Mouse (Mus musculus) kidney, adult 2 months (tissue): ENCODE measurements around the gene Rhoj. TPM values are rescaled to one million over a fixed set of nuclear protein-coding genes. Genes with fewer than 3 reads are reported as not detected.
A peak's percentile ranks its signal among the peaks of the same experiment; 100 is the strongest.

Source experiments
- DNase-seq: peaks from one replicate; pipeline ENCODE4 v3.0.0; 2021
- H3K27ac ChIP-seq: fragments of 200-500 bp; 2 replicates; pipeline ENCODE4 v1.5.1; 2012; ENCODE audit warnings: low read depth, low read length, control low read depth, inconsistent platforms; ENCODE audit not compliant: insufficient read depth
- H3K27me3 ChIP-seq: fragments of 200-500 bp; replicated peaks from 2 replicates; pipeline ENCODE4 v1.6.1; 2012; ENCODE audit warnings: mild to moderate bottlenecking, moderate library complexity, low read length, inconsistent platforms; ENCODE audit not compliant: control insufficient read depth, insufficient read depth
- H3K36me3 ChIP-seq: fragments of 200-500 bp; 2 replicates; pipeline ENCODE4 v1.6.1; 2012; ENCODE audit warnings: mild to moderate bottlenecking, moderate library complexity, low read length, inconsistent platforms; ENCODE audit not compliant: control insufficient read depth, insufficient read depth
- H3K4me1 ChIP-seq: fragments of 200-500 bp; 2 replicates; pipeline ENCODE4 v1.6.1; 2011; ENCODE audit warnings: low read length; ENCODE audit not compliant: control insufficient read depth, insufficient read depth
- H3K4me3 ChIP-seq: fragments of 200-500 bp; 2 replicates; pipeline ENCODE4 v1.5.1; 2011; ENCODE audit warnings: mild to moderate bottlenecking, low read depth, low read length, control low read depth; ENCODE audit not compliant: insufficient read depth
- CTCF ChIP-seq: fragments of 200-500 bp; conservative IDR thresholded peaks from 2 replicates; pipeline ENCODE4 v1.5.1; 2011; ENCODE audit warnings: low read depth, mild to moderate bottlenecking, control low read depth, low read length, moderate library complexity, mixed read lengths; ENCODE audit not compliant: insufficient read depth, insufficient read length
- POLR2A ChIP-seq: fragments of 200-500 bp; IDR thresholded peaks from one replicate; pipeline ENCODE4 v1.6.1; 2011; ENCODE audit warnings: low read depth, low read length, control low read depth
- WGBS: fragments of 180-500 bp; shearing (Covaris S2); methylation state at CpG from one replicate; pipeline ENCODE4 v1.1.7; 2018; 5-methylcytosine and 5-hydroxymethylcytosine counted together
- polyA plus RNA-seq: library from polyadenylated mRNA; depleted of rRNA; stranded (reverse); fragments of >200 nt; gene quantifications from 2 replicates; pipeline ENCODE4 v1.2.3, GENCODE M21; 2012

Gene Rhoj
- polyA plus RNA-seq, 1 experiment = 21.7 TPM

GRCm38 (mm10) chr12:75389308-75390135 is 81.4 kb downstream of the Rhoj start:
- H3K36me3 ChIP-seq = no peaks in the 10 kb centered on the region
- H3K27ac ChIP-seq = no peak overlapping the region
- H3K4me1 ChIP-seq = no peaks in the 10 kb centered on the region
- no peak overlapping the region for H3K4me3 ChIP-seq
- H3K27me3 ChIP-seq = no peaks in the 10 kb centered on the region
- 47% methylated on average over 20 of the region's 20 CpGs for WGBS
- TF ChIP-seq POLR2A = no peak
- TF ChIP-seq CTCF = peak; percentile 35; the same call in 1 of the 2 replicates
- DNase-seq = peak; percentile 40

- 78% methylated on average over 9 of the region's 9 CpGs for WGBS
- Histone ChIP-seq H3K4me1 (no peaks in the 10 kb centered on the region), H3K27ac (no peak overlapping the region), H3K27me3 (no peaks in the 10 kb centered on the region), H3K4me3 (no peak overlapping the region), H3K36me3 (no peaks in the 10 kb centered on the region)
- no peak for DNase-seq
- TF ChIP-seq CTCF (no peak), POLR2A (no peak)
Observed at GRCm38 (mm10) chr12:75391526-75391925, 83.4 kb downstream of the Rhoj start.

GRCm38 (mm10) chr12:75394011-75394773 is 86.1 kb downstream of the Rhoj start:
- no peak overlapping the region for H3K27ac ChIP-seq
- H3K4me1 ChIP-seq = no peaks in the 10 kb centered on the region
- no peaks in the 10 kb centered on the region for H3K27me3 ChIP-seq
- WGBS = 84% methylated on average over 20 of the region's 20 CpGs
- no peaks in the 10 kb centered on the region for H3K36me3 ChIP-seq
- TF ChIP-seq CTCF = no peak
- no peak for TF ChIP-seq POLR2A
- no peak overlapping the region for H3K4me3 ChIP-seq
- no peak for DNase-seq

DNA sequence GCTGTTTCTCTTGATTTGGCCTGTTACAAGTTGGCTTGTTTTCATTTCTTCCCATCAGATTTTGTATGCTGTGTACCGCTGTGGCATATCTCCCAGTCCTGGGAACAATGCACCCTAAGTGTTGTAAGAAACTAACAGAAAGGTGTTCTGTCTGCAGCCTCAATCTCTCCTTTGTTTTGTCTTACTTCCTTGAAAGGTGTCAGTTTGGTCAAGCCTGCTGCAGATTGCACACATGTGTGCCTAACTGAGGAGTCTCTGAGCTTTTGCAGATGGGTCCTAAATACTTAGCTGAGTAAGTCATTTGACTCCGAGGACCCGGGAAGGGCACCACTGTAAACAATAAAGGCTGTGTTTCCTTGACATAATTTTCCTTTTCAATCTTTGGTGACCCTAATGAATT is 88.5 kb downstream of the Rhoj start:
- Histone ChIP-seq H3K27ac (no peak overlapping the region), H3K4me3 (no peak overlapping the region), H3K4me1 (no peaks in the 10 kb centered on the region), H3K27me3 (no peaks in the 10 kb centered on the region), H3K36me3 (no peaks in the 10 kb centered on the region)
- DNase-seq = no peak
- WGBS = 49% methylated on average over 3 of the region's 3 CpGs
- TF ChIP-seq CTCF (no peak), POLR2A (no peak)

GRCm38 (mm10) chr12:75397077-75397476 is 89.0 kb downstream of the Rhoj start:
- no peak for DNase-seq
- TF ChIP-seq CTCF (no peak), POLR2A (no peak)
- no peak overlapping the region for H3K27ac ChIP-seq
- no peak overlapping the region for H3K4me3 ChIP-seq
- no peaks in the 10 kb centered on the region for H3K36me3 ChIP-seq
- H3K4me1 ChIP-seq = no peaks in the 10 kb centered on the region
- WGBS = 32% methylated on average over 7 of the region's 7 CpGs
- no peaks in the 10 kb centered on the region for H3K27me3 ChIP-seq

- Histone ChIP-seq H3K4me1 (no peaks in the 10 kb centered on the region), H3K36me3 (no peaks in the 10 kb centered on the region), H3K27ac (no peak overlapping the region), H3K27me3 (no peaks in the 10 kb centered on the region; the same call in 1 of the 2 replicates), H3K4me3 (no peak overlapping the region)
- 61% methylated on average over 9 of the region's 9 CpGs for WGBS
- DNase-seq = peak; percentile 20
- TF ChIP-seq POLR2A (no peak), CTCF (no peak)
Observed at GRCm38 (mm10) chr12:75412964-75413363, 104.8 kb downstream of the Rhoj start.

DNA sequence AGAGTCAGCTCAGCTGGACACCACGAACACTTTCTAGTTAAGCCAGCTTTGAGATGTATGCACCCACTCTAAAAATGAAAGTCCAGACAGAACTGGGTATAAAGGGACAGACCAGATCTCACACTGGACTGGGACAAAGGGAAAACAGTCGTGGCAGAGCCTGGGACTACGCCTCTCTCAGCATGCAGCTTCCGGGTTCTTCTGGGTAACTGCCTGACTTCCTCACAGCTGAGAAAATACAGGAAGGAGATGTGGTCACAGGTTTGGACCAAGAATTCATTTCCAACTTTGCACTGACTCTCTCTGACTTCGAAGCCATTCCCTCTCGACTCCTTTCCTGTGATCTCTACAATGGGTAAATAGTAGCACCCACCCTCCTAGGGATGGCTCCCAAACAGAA is 106.9 kb downstream of the Rhoj start:
- DNase-seq = no peak
- no peak overlapping the region for H3K27ac ChIP-seq

More for the DNA sequence above, 106.9 kb downstream of the Rhoj start:
- Histone ChIP-seq H3K4me3 (no peak overlapping the region), H3K36me3 (no peaks in the 10 kb centered on the region), H3K27me3 (no peaks in the 10 kb centered on the region; the same call in 1 of the 2 replicates), H3K4me1 (no peaks in the 10 kb centered on the region)
- TF ChIP-seq POLR2A = no peak
- TF ChIP-seq CTCF = no peak
- WGBS = 64% methylated on average over 6 of the region's 6 CpGs
